31 mouse cellular contexts compared by ENCODE assay signal in genomic region chr10:93146601-93147000, GRCm38 (mm10). TPM values are rescaled to one million over a fixed set of nuclear protein-coding genes. Genes with fewer than 3 reads are reported as not detected.
A peak's percentile ranks its signal among the peaks of the same experiment; 100 is the strongest.
DNase-seq lines count a peak whose midpoint lies in the region; ATAC-seq and TF ChIP-seq lines count a peak whose summit lies in the region.
"Had no signal": no experiment of that assay in that cellular context is flagged by ENCODE, and none has a peak within 500 bp of the region (broad histone marks: within the 10 kb centered on the region; RNA-seq: fewer than 3 reads in every experiment).

No protein-coding gene starts in this region.

- no peaks in the 10 kb centered on the region for H3K27me3 ChIP-seq in liver, embryonic 15.5 days
- no peaks in the 10 kb centered on the region for H3K27me3 ChIP-seq in liver, embryonic 11.5 days (replicated peaks; ENCODE audit: control insufficient read depth, insufficient read depth, low read length)
- no peaks in the 10 kb centered on the region for H3K27me3 ChIP-seq in thymus, adult 2 months (ENCODE audit: control insufficient read depth, insufficient read depth, low read length)
- no peaks in the 10 kb centered on the region for H3K27me3 ChIP-seq in heart, embryonic 12.5 days (replicated peaks)
- H3K27me3 ChIP-seq: embryonic facial prominence, embryonic 13.5 days; forebrain, embryonic 12.5 days; forebrain, embryonic 15.5 days; heart, embryonic 15.5 days; hindbrain, embryonic 13.5 days; Patski had no signal

- peaks cover 35% of the 10 kb centered on the region for H3K4me1 ChIP-seq in liver, embryonic 15.5 days (replicated peaks)
- H3K4me1 ChIP-seq in liver, embryonic 11.5 days (replicated peaks; ENCODE audit: control insufficient read depth, insufficient read depth, low read length), result peaks cover 10% of the 10 kb centered on the region
- H3K4me1 ChIP-seq in thymus, adult 2 months (replicated peaks; ENCODE audit: control insufficient read depth, insufficient read depth, low read length), result peaks cover 23% of the 10 kb centered on the region
- peaks cover 12% of the 10 kb centered on the region for H3K4me1 ChIP-seq in heart, embryonic 12.5 days (replicated peaks)
- H3K4me1 ChIP-seq: embryonic facial prominence, embryonic 13.5 days had no signal

- no peak overlapping the region for H3K4me3 ChIP-seq in liver, embryonic 15.5 days (replicated peaks)
- H3K4me3 ChIP-seq in liver, embryonic 11.5 days (ENCODE audit: low read depth, low read length), result no peak overlapping the region
- H3K4me3 ChIP-seq in thymus, adult 2 months (ENCODE audit: control insufficient read depth, insufficient read depth, low read length), result no peak overlapping the region
- H3K4me3 ChIP-seq in heart, embryonic 12.5 days, result no peak overlapping the region
- H3K4me3 ChIP-seq: embryonic facial prominence, embryonic 10.5 days; embryonic facial prominence, embryonic 13.5 days; erythroblast, embryonic 14.5 days; forebrain, embryonic 12.5 days; forebrain, embryonic 15.5 days; gastrocnemius, adult 2 months; heart, embryonic 15.5 days; hindbrain, embryonic 10.5 days; hindbrain, embryonic 13.5 days had no signal

- no peak overlapping the region for H3K4me2 ChIP-seq in liver, embryonic 15.5 days
- H3K4me2 ChIP-seq in liver, embryonic 11.5 days, result no peak overlapping the region
- no peak overlapping the region for H3K4me2 ChIP-seq in heart, embryonic 12.5 days
- H3K4me2 ChIP-seq: embryonic facial prominence, embryonic 13.5 days; forebrain, embryonic 12.5 days; forebrain, embryonic 15.5 days; heart, embryonic 11.5 days; heart, embryonic 15.5 days; hindbrain, embryonic 13.5 days had no signal

- no peaks in the 10 kb centered on the region for H3K9me3 ChIP-seq in liver, embryonic 15.5 days (replicated peaks)
- H3K9me3 ChIP-seq in liver, embryonic 11.5 days (ENCODE audit: control insufficient read depth, low read length), result no peaks in the 10 kb centered on the region
- no peaks in the 10 kb centered on the region for H3K9me3 ChIP-seq in heart, embryonic 12.5 days (replicated peaks)
- H3K9me3 ChIP-seq: embryonic facial prominence, embryonic 10.5 days; embryonic facial prominence, embryonic 13.5 days; forebrain, embryonic 12.5 days; forebrain, embryonic 15.5 days; heart, embryonic 15.5 days; hindbrain, embryonic 10.5 days; hindbrain, embryonic 13.5 days had no signal

- DNase-seq in liver, embryonic 11.5 days (ENCODE audit: low spot score), result no peak
- DNase-seq in thymus, adult 2 months, result peak; percentile 76
- peak; percentile 83 for DNase-seq in thymus, postnatal 14 days
- DNase-seq in thymus, postnatal 4 days, result peak; percentile 68
- DNase-seq: adrenal gland, postnatal 10 days; adrenal gland, postnatal 36 days; B cell, adult 2 months; cerebellum, adult 11 months; cerebellum, adult 2 months; cerebellum, adult 9-11 months; cerebellum, postnatal 25 days; embryo, embryonic 11 days; gastrocnemius, adult 2 months; gastrocnemius, postnatal 14 days; heart, adult 11 months; heart, postnatal 10 days; heart, postnatal 36 days had no signal

- 88% methylated on average over 4 of the region's 4 CpGs for WGBS in liver, embryonic 15.5 days (ENCODE audit: insufficient replicate concordance)
- 87% methylated on average over 4 of the region's 4 CpGs for WGBS in liver, embryonic 11.5 days
- WGBS in thymus, adult 2 months, result 21% methylated on average over 4 of the region's 4 CpGs
- 87% methylated on average over 4 of the region's 4 CpGs for WGBS in heart, embryonic 12.5 days

- no peak for ATAC-seq in liver, embryonic 15.5 days (ENCODE audit: insufficient read depth)
- no peak for ATAC-seq in liver, embryonic 11.5 days (replicated peaks; ENCODE audit: low FRiP score)
- no peak for ATAC-seq in heart, embryonic 12.5 days (ENCODE audit: insufficient number of reproducible peaks, low FRiP score)
- no peak for ATAC-seq in frontal cortex, adult (ENCODE audit: low TSS enrichment)
- ATAC-seq: forebrain, embryonic 15.5 days; hindbrain, embryonic 16.5 days; Patski had no signal

- 0 out of 2 replicates have a peak overlapping the region, but pooled peaks have one; percentile 98 for H3K27ac ChIP-seq in liver, embryonic 15.5 days (replicated peaks)
- no peak overlapping the region for H3K27ac ChIP-seq in liver, embryonic 11.5 days (ENCODE audit: low read depth, low read length)
- H3K27ac ChIP-seq in thymus, adult 2 months (ENCODE audit: control insufficient read depth, insufficient read depth, low read length), result peak overlapping the region; percentile 16; the same call in 1 of the 2 replicates
- H3K27ac ChIP-seq in heart, embryonic 12.5 days (ENCODE audit: poor library complexity, severe bottlenecking), result no peak overlapping the region
- H3K27ac ChIP-seq: embryonic facial prominence, embryonic 10.5 days; embryonic facial prominence, embryonic 13.5 days; forebrain, embryonic 12.5 days; forebrain, embryonic 15.5 days; gastrocnemius, adult 2 months; heart, embryonic 15.5 days; hindbrain, embryonic 10.5 days; hindbrain, embryonic 13.5 days had no signal

- no peak for TF ChIP-seq POLR2A in thymus, adult 2 months (IDR thresholded peaks at IDR 0.05; ENCODE audit: control insufficient read depth, extremely low read depth, insufficient read depth, low read length, poor library complexity)

- TF ChIP-seq CTCF in thymus, adult 2 months (IDR thresholded peaks at IDR 0.05; ENCODE audit: borderline replicate concordance, control insufficient read depth, extremely low read depth, insufficient read depth, low read length, poor library complexity), result no peak

- H3K9ac ChIP-seq in liver, embryonic 15.5 days, result no peak overlapping the region
- no peak overlapping the region for H3K9ac ChIP-seq in liver, embryonic 11.5 days (ENCODE audit: low read depth, low read length)
- H3K9ac ChIP-seq in heart, embryonic 12.5 days, result no peak overlapping the region
- H3K9ac ChIP-seq: embryonic facial prominence, embryonic 13.5 days; forebrain, embryonic 12.5 days; forebrain, embryonic 15.5 days; heart, embryonic 15.5 days; hindbrain, embryonic 13.5 days had no signal

- H3K36me3 ChIP-seq in liver, embryonic 15.5 days (replicated peaks), result no peaks in the 10 kb centered on the region
- H3K36me3 ChIP-seq in liver, embryonic 11.5 days (ENCODE audit: control insufficient read depth, insufficient read depth, low read length), result no peaks in the 10 kb centered on the region
- H3K36me3 ChIP-seq in thymus, adult 2 months (ENCODE audit: control insufficient read depth, insufficient read depth, low read length), result no peaks in the 10 kb centered on the region
- no peaks in the 10 kb centered on the region for H3K36me3 ChIP-seq in heart, embryonic 12.5 days
- H3K36me3 ChIP-seq: embryonic facial prominence, embryonic 10.5 days; embryonic facial prominence, embryonic 13.5 days; forebrain, embryonic 12.5 days; forebrain, embryonic 15.5 days; heart, embryonic 15.5 days; hindbrain, embryonic 10.5 days; hindbrain, embryonic 13.5 days had no signal

RNA-seq across cellular contexts. Expression of gene Cdk17, which starts 14.1 kb away (rescaled TPM):
- polyA plus RNA-seq in liver, embryonic 15.5 days (2015; fragmentation: Nextera tagmentation; extraction: Ambion mirVana), result 10.1 and 11.0 TPM in 2 replicates
- polyA plus RNA-seq in liver, embryonic 11.5 days (2014; fragmentation: Nextera tagmentation; extraction: Ambion mirVana), result 23.1 and 23.7 TPM in 2 replicates
- 79.2 and 79.5 TPM in 2 replicates for polyA plus RNA-seq in thymus, adult 2 months (2012; rRNA removed)
- polyA plus RNA-seq in heart, embryonic 12.5 days (2016; fragmentation: Nextera tagmentation; extraction: Ambion mirVana), result 25.2 and 27.1 TPM in 2 replicates

Comparison
In these comparisons a context has a peak if more than half of its experiments do, and no peak if none do; other contexts are left out.
1. H3K27ac ChIP-seq: peak in liver, embryonic 15.5 days (single experiment) and thymus, adult 2 months (single experiment); none in liver, embryonic 11.5 days (single experiment) and heart, embryonic 12.5 days (single experiment).